Comparison of ENCODE assay signal across 23 mouse cellular contexts in genomic region chr19:51330010-51330409, GRCm38 (mm10).
DNase-seq lines count a peak whose midpoint lies in the region; ATAC-seq and TF ChIP-seq lines count a peak whose summit lies in the region.
"Had no signal": no experiment of that assay in that cellular context is flagged by ENCODE, and none has a peak within 500 bp of the region (broad histone marks: within the 10 kb centered on the region; RNA-seq: fewer than 3 reads in every experiment).

No protein-coding gene starts in this region.

- H3K36me3 ChIP-seq in hindbrain, postnatal 0 days (ENCODE audit: insufficient read depth, low read length): no peaks in the 10 kb centered on the region
- H3K36me3 ChIP-seq in hindbrain, embryonic 14.5 days (replicated peaks; ENCODE audit: control insufficient read depth, insufficient read depth): no peaks in the 10 kb centered on the region
- no peaks in the 10 kb centered on the region for H3K36me3 ChIP-seq in kidney, embryonic 15.5 days
- H3K36me3 ChIP-seq in kidney, postnatal 0 days (ENCODE audit: insufficient read depth, low read length): no peaks in the 10 kb centered on the region
- H3K36me3 ChIP-seq in kidney, adult 2 months (ENCODE audit: control insufficient read depth, insufficient read depth, low read length): no peaks in the 10 kb centered on the region
- H3K36me3 ChIP-seq: embryonic facial prominence, embryonic 12.5 days; embryonic facial prominence, embryonic 15.5 days; forebrain, embryonic 10.5 days; forebrain, embryonic 12.5 days had no signal

- no peak overlapping the region for H3K4me2 ChIP-seq in hindbrain, postnatal 0 days (ENCODE audit: low read depth, low read length)
- no peak overlapping the region for H3K4me2 ChIP-seq in hindbrain, embryonic 14.5 days (replicated peaks)
- no peak overlapping the region for H3K4me2 ChIP-seq in kidney, embryonic 15.5 days
- no peak overlapping the region for H3K4me2 ChIP-seq in kidney, postnatal 0 days (ENCODE audit: low read length)
- H3K4me2 ChIP-seq: embryonic facial prominence, embryonic 12.5 days; embryonic facial prominence, embryonic 15.5 days; forebrain, embryonic 12.5 days had no signal

- no peaks in the 10 kb centered on the region for H3K9me3 ChIP-seq in hindbrain, postnatal 0 days (ENCODE audit: low read length)
- no peaks in the 10 kb centered on the region for H3K9me3 ChIP-seq in hindbrain, embryonic 14.5 days (ENCODE audit: control insufficient read depth, low read length)
- no peaks in the 10 kb centered on the region for H3K9me3 ChIP-seq in kidney, embryonic 15.5 days (replicated peaks)
- no peaks in the 10 kb centered on the region for H3K9me3 ChIP-seq in kidney, postnatal 0 days (replicated peaks; ENCODE audit: low read length)
- H3K9me3 ChIP-seq: embryonic facial prominence, embryonic 12.5 days; embryonic facial prominence, embryonic 15.5 days; forebrain, embryonic 10.5 days; forebrain, embryonic 12.5 days had no signal

- ATAC-seq in hindbrain, postnatal 0 days: no peak
- no peak for ATAC-seq in hindbrain, embryonic 14.5 days (ENCODE audit: low FRiP score)
- ATAC-seq in kidney, embryonic 15.5 days (replicated peaks; ENCODE audit: low FRiP score): peak; percentile 84
- ATAC-seq in kidney, postnatal 0 days (replicated peaks; ENCODE audit: low FRiP score, low read depth): no peak
- ATAC-seq: forebrain, embryonic 14.5 days; forebrain, embryonic 16.5 days had no signal

- no peak overlapping the region for H3K27ac ChIP-seq in hindbrain, postnatal 0 days
- H3K27ac ChIP-seq in hindbrain, embryonic 14.5 days: no peak overlapping the region
- no peak overlapping the region for H3K27ac ChIP-seq in kidney, embryonic 15.5 days
- H3K27ac ChIP-seq in kidney, postnatal 0 days: no peak overlapping the region
- H3K27ac ChIP-seq in kidney, adult 2 months (ENCODE audit: insufficient read depth, low read depth, low read length): no peak overlapping the region
- H3K27ac ChIP-seq: embryonic facial prominence, embryonic 12.5 days; embryonic facial prominence, embryonic 15.5 days; forebrain, embryonic 10.5 days; forebrain, embryonic 12.5 days had no signal

- H3K4me1 ChIP-seq in hindbrain, postnatal 0 days (ENCODE audit: insufficient read depth, low read length): no peaks in the 10 kb centered on the region
- no peaks in the 10 kb centered on the region for H3K4me1 ChIP-seq in hindbrain, embryonic 14.5 days (replicated peaks; ENCODE audit: control insufficient read depth, insufficient read depth, low read length)
- H3K4me1 ChIP-seq in kidney, embryonic 15.5 days: 0 out of 2 replicates have a peak, but pooled peaks cover 3% of the 10 kb centered on the region
- H3K4me1 ChIP-seq in kidney, postnatal 0 days (replicated peaks; ENCODE audit: insufficient read depth, low read length): no peaks in the 10 kb centered on the region
- H3K4me1 ChIP-seq in kidney, adult 2 months (ENCODE audit: control insufficient read depth, insufficient read depth, low read length): no peaks in the 10 kb centered on the region
- H3K4me1 ChIP-seq: embryonic facial prominence, embryonic 12.5 days; embryonic facial prominence, embryonic 15.5 days; forebrain, embryonic 10.5 days; forebrain, embryonic 12.5 days had no signal

- WGBS in hindbrain, postnatal 0 days: 63% methylated on average over 2 of the region's 2 CpGs
- WGBS in hindbrain, embryonic 14.5 days: 66% methylated on average over 2 of the region's 2 CpGs
- 12% methylated on average over 2 of the region's 2 CpGs for WGBS in kidney, embryonic 15.5 days
- 11% methylated on average over 2 of the region's 2 CpGs for WGBS in kidney, postnatal 0 days
- WGBS in kidney, adult 2 months: 14% methylated on average over 2 of the region's 2 CpGs

- no peak overlapping the region for H3K9ac ChIP-seq in hindbrain, postnatal 0 days (replicated peaks; ENCODE audit: low read length)
- no peak overlapping the region for H3K9ac ChIP-seq in hindbrain, embryonic 14.5 days
- no peak overlapping the region for H3K9ac ChIP-seq in kidney, embryonic 15.5 days
- H3K9ac ChIP-seq in kidney, postnatal 0 days (ENCODE audit: low read depth, low read length): no peak overlapping the region
- H3K9ac ChIP-seq: embryonic facial prominence, embryonic 12.5 days; embryonic facial prominence, embryonic 15.5 days; forebrain, embryonic 12.5 days had no signal

- H3K4me3 ChIP-seq in hindbrain, postnatal 0 days (ENCODE audit: low read length): no peak overlapping the region
- no peak overlapping the region for H3K4me3 ChIP-seq in hindbrain, embryonic 14.5 days (replicated peaks; ENCODE audit: low read length)
- no peak overlapping the region for H3K4me3 ChIP-seq in kidney, embryonic 15.5 days (replicated peaks)
- H3K4me3 ChIP-seq in kidney, postnatal 0 days (replicated peaks; ENCODE audit: low read depth, low read length): no peak overlapping the region
- H3K4me3 ChIP-seq in kidney, adult 2 months (ENCODE audit: insufficient read depth, low read depth, low read length): no peak overlapping the region
- H3K4me3 ChIP-seq: embryonic facial prominence, embryonic 12.5 days; embryonic facial prominence, embryonic 15.5 days; erythroblast, embryonic 14.5 days; forebrain, embryonic 10.5 days; forebrain, embryonic 12.5 days had no signal

- TF ChIP-seq POLR2A in kidney, adult 2 months (IDR thresholded peaks at IDR 0.05; ENCODE audit: low read depth, low read length): no peak

- TF ChIP-seq CTCF in hindbrain, postnatal 0 days (IDR thresholded peaks at IDR 0.05; ENCODE audit: low read depth): no peak
- TF ChIP-seq CTCF in kidney, postnatal 0 days (IDR thresholded peaks at IDR 0.05; ENCODE audit: low read depth): no peak
- no peak for TF ChIP-seq CTCF in kidney, adult 2 months (conservative IDR thresholded peaks at IDR 0.05; ENCODE audit: insufficient read depth, insufficient read length, low read depth, low read length)

- DNase-seq in hindbrain, postnatal 0 days (ENCODE audit: low spot score): peak; percentile 5
- DNase-seq in hindbrain, embryonic 14.5 days (ENCODE audit: low spot score): no peak
- DNase-seq in kidney, adult 8-10 months: no peak
- DNase-seq in kidney, postnatal 0 days (ENCODE audit: low spot score): peak; percentile 49
- DNase-seq in kidney, adult 2 months: no peak
- DNase-seq: adrenal gland, adult 2 months; adrenal gland, postnatal 10 days; adrenal gland, postnatal 25 days; cerebellum, adult 11 months; cerebellum, adult 18-20 months; cerebellum, adult 8-10 months; cerebellum, adult 9-11 months; cerebellum, postnatal 14 days; cerebellum, postnatal 36 days; embryo, embryonic 11 days had no signal

- H3K27me3 ChIP-seq in hindbrain, postnatal 0 days (ENCODE audit: insufficient read depth, low read length): no peaks in the 10 kb centered on the region
- no peaks in the 10 kb centered on the region for H3K27me3 ChIP-seq in hindbrain, embryonic 14.5 days (ENCODE audit: control insufficient read depth, insufficient read depth, low read length)
- H3K27me3 ChIP-seq in kidney, embryonic 15.5 days: no peaks in the 10 kb centered on the region
- H3K27me3 ChIP-seq in kidney, postnatal 0 days (ENCODE audit: insufficient read depth, low read length): no peaks in the 10 kb centered on the region
- no peaks in the 10 kb centered on the region for H3K27me3 ChIP-seq in kidney, adult 2 months (replicated peaks; ENCODE audit: control insufficient read depth, insufficient read depth, low read length)
- H3K27me3 ChIP-seq: embryonic facial prominence, embryonic 12.5 days; embryonic facial prominence, embryonic 15.5 days; forebrain, embryonic 12.5 days had no signal

Comparison
In these comparisons a context has a peak if more than half of its experiments do, and no peak if none do; other contexts are left out.
1. DNase-seq: peak in hindbrain, postnatal 0 days (single experiment) and kidney, postnatal 0 days (single experiment); none in hindbrain, embryonic 14.5 days (single experiment), kidney, adult 8-10 months (0 of 2) and kidney, adult 2 months (single experiment).